Mouse (Mus musculus) cerebellum, adult 2 months (tissue): Measurements from ENCODE around the gene Zfp358. TPM values are rescaled to one million over a fixed set of nuclear protein-coding genes. Genes with fewer than 3 reads are reported as not detected.

Source experiments
- DNase-seq, 2 experiments: peaks; one replicate each; pipeline ENCODE4 v3.0.0; 2021
- H3K27ac ChIP-seq: fragments of 200-500 bp; 2 replicates; pipeline ENCODE4 v1.5.1; 2012; ENCODE audit warnings: low read length, control low read depth, inconsistent platforms; ENCODE audit not compliant: insufficient read depth
- H3K27me3 ChIP-seq: fragments of 200-500 bp; 2 replicates; pipeline ENCODE4 v1.6.1; 2012; ENCODE audit warnings: inconsistent platforms, mild to moderate bottlenecking, low read length, moderate library complexity; ENCODE audit not compliant: control insufficient read depth, insufficient read depth
- H3K4me1 ChIP-seq: fragments of 200-500 bp; 2 replicates; pipeline ENCODE4 v1.6.1; 2011; ENCODE audit warnings: low read length; ENCODE audit not compliant: control insufficient read depth, insufficient read depth
- H3K4me3 ChIP-seq: fragments of 200-500 bp; replicated peaks from 2 replicates; pipeline ENCODE3; 2011; ENCODE audit warnings: mild to moderate bottlenecking, low read depth, low read length, control low read depth; ENCODE audit not compliant: insufficient read depth
- CTCF ChIP-seq: fragments of 200-500 bp; IDR thresholded peaks from 2 replicates; pipeline ENCODE4 v1.5.1; 2011; ENCODE audit warnings: low read depth, mild to moderate bottlenecking, control low read depth, low read length, moderate library complexity, borderline replicate concordance; ENCODE audit not compliant: insufficient read depth
- POLR2A ChIP-seq: fragments of 200-500 bp; IDR thresholded peaks from 2 replicates; pipeline ENCODE4 v1.6.1; 2011; ENCODE audit warnings: low read length, control low read depth, borderline replicate concordance; ENCODE audit not compliant: insufficient read depth
- WGBS: fragments of 180-500 bp; shearing (Covaris S2); methylation state at CpG from one replicate; pipeline ENCODE4 v1.1.7; 2018; 5-methylcytosine and 5-hydroxymethylcytosine counted together
- polyA plus RNA-seq: library from polyadenylated mRNA; depleted of rRNA; stranded (reverse); fragments of >200 nt; gene quantifications from 2 replicates; pipeline ENCODE4 v1.2.3, GENCODE M21; 2012; rRNA removed

Zfp358 gene
- polyA plus RNA-seq, 1 experiment, result 49.6 TPM

- no peaks in the 10 kb centered on the region for H3K27me3 ChIP-seq
- H3K27ac ChIP-seq, result no peak overlapping the region
- 94% methylated on average over 4 of the region's 4 CpGs for WGBS
- H3K4me3 ChIP-seq, result no peak overlapping the region
- DNase-seq, result no peak
- H3K4me1 ChIP-seq, result no peaks in the 10 kb centered on the region
- TF ChIP-seq CTCF, result no peak
- TF ChIP-seq POLR2A, result no peak
Observed at GRCm38 (mm10) chr8:3540076-3540475, 47.1 kb downstream of the Zfp358 start.

GRCm38 (mm10) chr8:3546511-3546910 is 53.6 kb downstream of the Zfp358 start:
- 92% methylated on average over 2 of the region's 2 CpGs for WGBS
- no peak overlapping the region for H3K4me3 ChIP-seq
- DNase-seq, result no peak
- TF ChIP-seq POLR2A (no peak), CTCF (no peak)
- no peaks in the 10 kb centered on the region for H3K4me1 ChIP-seq
- H3K27me3 ChIP-seq, result no peaks in the 10 kb centered on the region
- no peak overlapping the region for H3K27ac ChIP-seq

Other genes starting within 250 kb of the Zfp358 start
- 16.2 and 17.5 TPM in 2 replicates for gene Insr, start 213.5 kb upstream of the Zfp358 start, polyA plus RNA-seq
- 0.10 TPM in 1 of 2 replicates, not detected in the other for gene A430078G23Rik, start 139.7 kb upstream of the Zfp358 start, polyA plus RNA-seq
- gene Arhgef18, start 100.1 kb upstream of the Zfp358 start, polyA plus RNA-seq, result 31.2 and 34.0 TPM in 2 replicates
- 1.2 and 1.5 TPM in 2 replicates for gene Pex11g, start 25.5 kb upstream of the Zfp358 start, polyA plus RNA-seq
- 0.08 and 0.26 TPM in 2 replicates for gene Tex45, start 22.3 kb upstream of the Zfp358 start, polyA plus RNA-seq
- 295 and 322 TPM in 2 replicates for gene Mcoln1, start 7.3 kb downstream of the Zfp358 start, polyA plus RNA-seq
- 80.0 and 83.9 TPM in 2 replicates for gene Pnpla6, start 22.2 kb downstream of the Zfp358 start, polyA plus RNA-seq
- gene C330021F23Rik, start 74.9 kb downstream of the Zfp358 start, polyA plus RNA-seq, result 0.28 and 0.30 TPM in 2 replicates
- 31.4 and 32.1 TPM in 2 replicates for gene Camsap3, start 94.2 kb downstream of the Zfp358 start, polyA plus RNA-seq
- 63.5 and 71.7 TPM in 2 replicates for gene Xab2, start 128.2 kb downstream of the Zfp358 start, polyA plus RNA-seq
- 65.3 and 65.4 TPM in 2 replicates for gene Pet100, start 128.4 kb downstream of the Zfp358 start, polyA plus RNA-seq
- 2,128 and 2,417 TPM in 2 replicates for gene Pcp2, start 132.4 kb downstream of the Zfp358 start, polyA plus RNA-seq
- 204 and 217 TPM in 2 replicates for gene Stxbp2, start 137.8 kb downstream of the Zfp358 start, polyA plus RNA-seq
- gene Retn, start 162.6 kb downstream of the Zfp358 start, polyA plus RNA-seq, result 0.32 and 0.46 TPM in 2 replicates
- 0.51 and 0.61 TPM in 2 replicates for gene Mcemp1, start 172.6 kb downstream of the Zfp358 start, polyA plus RNA-seq
- 40.0 and 46.6 TPM in 2 replicates for gene Fcor, start 179.2 kb downstream of the Zfp358 start, polyA plus RNA-seq
- 50.2 and 56.0 TPM in 2 replicates for gene Trappc5, start 183.2 kb downstream of the Zfp358 start, polyA plus RNA-seq
- gene Fcer2a, start 201.0 kb downstream of the Zfp358 start, polyA plus RNA-seq, result 0.47 and 0.82 TPM in 2 replicates
- not detected in 2 replicates for gene Clec4g, start 227.5 kb downstream of the Zfp358 start, polyA plus RNA-seq